7 mouse cellular contexts compared by ENCODE assay signal in the genomic region with DNA sequence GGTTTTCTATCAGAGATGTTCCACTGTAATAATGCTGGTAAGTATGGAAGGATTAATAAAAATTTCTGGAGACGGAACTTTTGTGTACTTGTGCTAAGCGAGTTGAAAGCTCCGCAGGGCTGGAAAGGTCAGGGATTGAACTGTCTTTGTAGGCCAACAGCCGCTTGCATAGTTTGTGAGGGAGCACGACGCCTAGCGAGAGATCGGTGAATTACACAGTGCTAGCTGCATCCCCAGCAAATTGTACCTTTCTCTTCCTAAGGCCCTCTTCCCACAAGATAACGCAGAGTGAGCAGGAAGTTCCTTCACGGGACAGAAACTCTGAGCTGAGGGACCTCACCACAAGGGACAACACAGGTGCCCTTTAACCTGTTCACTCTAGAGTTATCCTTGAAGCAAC. TPM values are rescaled to one million over a fixed set of nuclear protein-coding genes. Genes with fewer than 3 reads are reported as not detected.
DNase-seq lines count a peak whose midpoint lies in the region; ATAC-seq and TF ChIP-seq lines count a peak whose summit lies in the region.

No protein-coding gene starts in this region.

- peak overlapping the region; percentile 57 for H3K4me3 ChIP-seq in intestine, postnatal 0 days (ENCODE audit: low read depth, low read length)
- H3K4me3 ChIP-seq in midbrain, embryonic 12.5 days = peak overlapping the region; percentile 73
- peak overlapping the region; percentile 5; the same call in 1 of the 2 replicates for H3K4me3 ChIP-seq in small intestine, adult 2 months (ENCODE audit: low read depth, low read length)

- ATAC-seq in intestine, postnatal 0 days = peak; percentile 75
- ATAC-seq in midbrain, embryonic 12.5 days (ENCODE audit: low FRiP score, low read depth) = peak; percentile 50

- no peak; the same call in 1 of the 2 replicates for TF ChIP-seq POLR2A in small intestine, adult 2 months (IDR thresholded peaks at IDR 0.05; ENCODE audit: low read depth, low read length)

- peaks cover 15% of the 10 kb centered on the region for H3K36me3 ChIP-seq in intestine, postnatal 0 days (ENCODE audit: control insufficient read depth, insufficient read depth)
- H3K36me3 ChIP-seq in midbrain, embryonic 12.5 days = peaks cover 26% of the 10 kb centered on the region
- peaks cover 21% of the 10 kb centered on the region for H3K36me3 ChIP-seq in small intestine, adult 2 months (ENCODE audit: control insufficient read depth, insufficient read depth, low read length)

- no peaks in the 10 kb centered on the region for H3K9me3 ChIP-seq in intestine, postnatal 0 days (ENCODE audit: control insufficient read depth)
- no peaks in the 10 kb centered on the region for H3K9me3 ChIP-seq in midbrain, embryonic 12.5 days

- intact Hi-C loops in left cerebral cortex, postnatal 4 days (cut with DNase I) = no loop called here

- WGBS in intestine, postnatal 0 days = 2% methylated on average over 10 of the region's 10 CpGs
- WGBS in midbrain, embryonic 12.5 days = 2% methylated on average over 10 of the region's 10 CpGs
- 1% methylated on average over 10 of the region's 10 CpGs for WGBS in small intestine, adult 2 months

- peak; percentile 90 for DNase-seq in adrenal gland, adult 2 months
- peak; percentile 89 for DNase-seq in embryo, embryonic 9.5 days (ENCODE audit: extremely low spot score)
- DNase-seq in gastrocnemius, postnatal 4 days (ENCODE audit: low spot score in 2 of 2) = peak; percentile 63 to 84
- peak; percentile 85 for DNase-seq in left cerebral cortex, postnatal 4 days

- no peaks in the 10 kb centered on the region for H3K4me1 ChIP-seq in intestine, postnatal 0 days (replicated peaks; ENCODE audit: control insufficient read depth, insufficient read depth, low read length)
- 0 out of 2 replicates have a peak, but pooled peaks cover 6% of the 10 kb centered on the region for H3K4me1 ChIP-seq in midbrain, embryonic 12.5 days
- peaks cover 2% of the 10 kb centered on the region; the same call in 1 of the 2 replicates for H3K4me1 ChIP-seq in small intestine, adult 2 months (ENCODE audit: control insufficient read depth, insufficient read depth, insufficient read length, low read length)

- peak overlapping the region; percentile 75 for H3K4me2 ChIP-seq in intestine, postnatal 0 days (replicated peaks; ENCODE audit: low read depth)
- H3K4me2 ChIP-seq in midbrain, embryonic 12.5 days (replicated peaks) = peak overlapping the region; percentile 84

- H3K27ac ChIP-seq in intestine, postnatal 0 days (ENCODE audit: low read depth, low read length) = peak overlapping the region; percentile 84; the same call in 1 of the 2 replicates
- H3K27ac ChIP-seq in midbrain, embryonic 12.5 days (replicated peaks) = no peak overlapping the region
- peak overlapping the region; percentile 71 for H3K27ac ChIP-seq in small intestine, adult 2 months (ENCODE audit: insufficient read depth, low read depth, low read length)

- H3K9ac ChIP-seq in intestine, postnatal 0 days (ENCODE audit: low read depth, low read length) = no peak overlapping the region; the same call in 1 of the 2 replicates
- H3K9ac ChIP-seq in midbrain, embryonic 12.5 days (replicated peaks) = peak overlapping the region; percentile 83; the same call in 1 of the 2 replicates

- H3K27me3 ChIP-seq in intestine, postnatal 0 days (replicated peaks; ENCODE audit: control insufficient read depth, insufficient read depth, low read length) = no peaks in the 10 kb centered on the region
- no peaks in the 10 kb centered on the region for H3K27me3 ChIP-seq in midbrain, embryonic 12.5 days
- H3K27me3 ChIP-seq in small intestine, adult 2 months (ENCODE audit: control insufficient read depth, insufficient read depth, low read length) = no peaks in the 10 kb centered on the region

- TF ChIP-seq CTCF in intestine, postnatal 0 days (IDR thresholded peaks at IDR 0.05; ENCODE audit: low read depth) = peak; percentile 91
- TF ChIP-seq CTCF in small intestine, adult 2 months (IDR thresholded peaks at IDR 0.05; ENCODE audit: extremely low read depth, insufficient read length, insufficient replicate concordance, low read depth, low read length) = peak; percentile 83; the same call in 1 of the 2 replicates

RNA-seq across cellular contexts. Expression of a gene that starts 0.9 kb away (rescaled TPM):
- total RNA-seq in adrenal gland, adult 2 months (2021) = 10 to 100 TPM; 22.9 to 25.3 TPM
- 147 and 150 TPM in 2 replicates for polyA plus RNA-seq in adrenal gland, adult 2 months (2012; rRNA removed)
- total RNA-seq in gastrocnemius, postnatal 4 days (2021) = 10 to 100 TPM in 1 of 2 experiments, 1 to 10 TPM in 1; 9.5 to 14.0 TPM
- polyA plus RNA-seq in intestine, postnatal 0 days (2015; fragmentation: Nextera tagmentation; extraction: Ambion mirVana) = 23.8 and 26.0 TPM in 2 replicates
- total RNA-seq in left cerebral cortex, postnatal 4 days (2021) = 10 to 100 TPM; 15.7 to 16.9 TPM
- 33.9 and 36.2 TPM in 2 replicates for polyA plus RNA-seq in midbrain, embryonic 12.5 days (2016; fragmentation: Nextera tagmentation; extraction: Ambion mirVana)
- 77.7 and 94.4 TPM in 2 replicates for polyA plus RNA-seq in small intestine, adult 2 months (2012; rRNA removed)

RNA-seq across cellular contexts. Expression of a gene that starts 0.9 kb away (rescaled TPM):
- total RNA-seq in adrenal gland, adult 2 months (2021) = 1 to 10 TPM; 1.3 to 2.0 TPM
- polyA plus RNA-seq in adrenal gland, adult 2 months (2012; rRNA removed) = not detected in 2 replicates
- total RNA-seq in gastrocnemius, postnatal 4 days (2021) = under 1 TPM; 0.83 to 0.88 TPM
- polyA plus RNA-seq in intestine, postnatal 0 days (2015; fragmentation: Nextera tagmentation; extraction: Ambion mirVana) = 0.50 and 0.75 TPM in 2 replicates
- total RNA-seq in left cerebral cortex, postnatal 4 days (2021) = 1 to 10 TPM; 1.6 to 2.9 TPM
- 4.8 and 5.1 TPM in 2 replicates for polyA plus RNA-seq in midbrain, embryonic 12.5 days (2016; fragmentation: Nextera tagmentation; extraction: Ambion mirVana)
- not detected in 2 replicates for polyA plus RNA-seq in small intestine, adult 2 months (2012; rRNA removed)

RNA-seq across cellular contexts. Expression of a gene that starts 31.5 kb away (rescaled TPM):
- 10 to 100 TPM in 1 of 2 experiments, 1 to 10 TPM in 1; 5.3 to 14.1 TPM for total RNA-seq in adrenal gland, adult 2 months (2021)
- polyA plus RNA-seq in adrenal gland, adult 2 months (2012; rRNA removed) = 1.3 and 1.7 TPM in 2 replicates
- total RNA-seq in gastrocnemius, postnatal 4 days (2021) = 10 to 100 TPM; 27.1 to 30.4 TPM
- 17.3 and 21.3 TPM in 2 replicates for polyA plus RNA-seq in intestine, postnatal 0 days (2015; fragmentation: Nextera tagmentation; extraction: Ambion mirVana)
- total RNA-seq in left cerebral cortex, postnatal 4 days (2021) = 100 to 1,000 TPM; 136 to 142 TPM
- 41.0 and 51.6 TPM in 2 replicates for polyA plus RNA-seq in midbrain, embryonic 12.5 days (2016; fragmentation: Nextera tagmentation; extraction: Ambion mirVana)
- polyA plus RNA-seq in small intestine, adult 2 months (2012; rRNA removed) = 1.9 and 2.7 TPM in 2 replicates

Comparison
In these comparisons a context has a peak if more than half of its experiments do, and no peak if none do; other contexts are left out.
1. H3K4me3 ChIP-seq: peak in every context shown above with its lines; median percentile 73 in midbrain, embryonic 12.5 days; 57 in intestine, postnatal 0 days; 5 in small intestine, adult 2 months.